Mouse (Mus musculus): ENCODE data around the gene Fuk.

DNA sequence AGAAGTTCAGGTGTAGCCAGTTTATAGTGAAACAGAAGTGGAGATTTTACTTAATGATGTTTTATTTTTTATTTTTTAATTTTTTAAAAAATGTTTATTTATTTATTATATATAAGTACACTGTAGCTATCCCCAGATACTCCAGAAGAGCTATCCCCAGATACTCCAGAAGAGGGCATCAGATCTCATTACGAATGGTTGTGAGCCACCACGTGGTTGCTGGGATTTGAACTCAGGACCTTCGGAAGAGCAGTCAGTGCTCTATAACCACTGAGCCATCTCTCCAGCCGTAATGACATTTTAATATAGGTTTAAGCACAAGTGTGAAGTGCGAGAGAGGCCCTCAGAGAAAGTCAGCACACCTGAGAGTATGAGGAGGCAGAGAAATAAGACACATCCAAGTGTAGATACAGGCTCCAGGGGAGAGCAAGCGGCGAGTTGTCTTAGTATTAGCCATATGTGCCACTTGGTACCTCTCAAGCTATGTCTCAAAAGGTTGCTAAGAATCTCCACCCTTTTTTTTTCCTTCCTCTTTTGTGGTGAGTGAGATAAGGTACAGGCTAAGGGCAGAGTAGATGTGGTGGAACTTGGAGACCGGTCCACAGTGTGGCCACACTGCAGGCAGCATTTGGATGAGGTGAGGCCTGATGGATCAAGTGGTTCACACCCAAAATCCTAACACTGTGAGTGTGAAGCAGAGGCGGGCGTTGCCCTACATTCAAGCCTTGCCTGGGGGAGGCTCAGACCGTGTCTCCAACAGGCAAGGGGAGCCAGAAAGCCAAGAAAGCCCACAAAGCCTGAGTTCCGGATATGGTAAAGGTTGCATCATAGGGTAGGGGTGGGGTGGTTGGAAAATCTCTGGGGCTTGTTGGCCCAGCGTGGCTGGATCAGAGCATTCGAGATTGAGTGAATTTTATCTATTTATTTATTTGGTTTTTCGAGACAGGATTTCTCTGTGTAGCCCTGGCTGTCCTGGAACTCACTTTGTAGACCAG, 9.6 kb upstream of the Fuk start:
- TF ChIP-seq TCF3 (IDR thresholded peaks at IDR 0.05; ENCODE audit: insufficient read length, low read depth) = no peak
- TF ChIP-seq POLR2A (IDR thresholded peaks at IDR 0.05; ENCODE audit: insufficient read length, low read depth) = no peak
- no peak for TF ChIP-seq SRF (IDR thresholded peaks at IDR 0.05; ENCODE audit: control insufficient read depth, insufficient read length, low read depth)
- no peak for TF ChIP-seq TCF12 (IDR thresholded peaks at IDR 0.05; ENCODE audit: insufficient read depth, poor library complexity, severe bottlenecking)
- no peak for TF ChIP-seq MYOG (IDR thresholded peaks at IDR 0.05; ENCODE audit: control insufficient read depth in 1 of 3, insufficient read depth in 1 of 3, insufficient read length in 2 of 3, low read depth in 2 of 3)
- no peak for TF ChIP-seq E2F4 (IDR thresholded peaks at IDR 0.05; ENCODE audit: insufficient read depth)
- no peak for TF ChIP-seq POLR2AphosphoS2 (IDR thresholded peaks at IDR 0.05; ENCODE audit: insufficient read length, low read depth)
- TF ChIP-seq MAX (IDR thresholded peaks at IDR 0.05; ENCODE audit: low read depth) = no peak
- no peak for TF ChIP-seq CEBPB (IDR thresholded peaks at IDR 0.05; ENCODE audit: insufficient read depth, poor library complexity, severe bottlenecking)
- peak; percentile 19 for TF ChIP-seq USF1 (IDR thresholded peaks at IDR 0.05; ENCODE audit: low read depth)
- no peak for TF ChIP-seq MYOD1 (IDR thresholded peaks at IDR 0.05; ENCODE audit: control insufficient read depth in 1 of 3, insufficient read length in 2 of 3, low read depth in 2 of 3)
- TF ChIP-seq REST (IDR thresholded peaks at IDR 0.05; ENCODE audit: insufficient read depth, insufficient read length) = no peak
